Mouse (Mus musculus): ENCODE data around the gene Elovl7. TPM values are rescaled to one million over a fixed set of nuclear protein-coding genes. Genes with fewer than 3 reads are reported as not detected.

Elovl7 gene
- polyA plus RNA-seq, 1 experiment, result 11.9 TPM

GRCm38 (mm10) chr13:108195474-108195873 is 18.7 kb upstream of the Elovl7 start:
- Histone ChIP-seq H3K27ac (ENCODE audit: insufficient read depth, low read length) (no peak overlapping the region), H3K4me3 (ENCODE audit: insufficient read depth, low read length) (no peak overlapping the region), H3K4me1 (ENCODE audit: control insufficient read depth, insufficient read depth, low read length) (no peaks in the 10 kb centered on the region)
- TF ChIP-seq CTCF (IDR thresholded peaks at IDR 0.05; ENCODE audit: extremely low read depth, insufficient read depth, low read length) (no peak), POLR2A (IDR thresholded peaks at IDR 0.05; ENCODE audit: extremely low read depth, insufficient read depth, low read length) (no peak)

DNA sequence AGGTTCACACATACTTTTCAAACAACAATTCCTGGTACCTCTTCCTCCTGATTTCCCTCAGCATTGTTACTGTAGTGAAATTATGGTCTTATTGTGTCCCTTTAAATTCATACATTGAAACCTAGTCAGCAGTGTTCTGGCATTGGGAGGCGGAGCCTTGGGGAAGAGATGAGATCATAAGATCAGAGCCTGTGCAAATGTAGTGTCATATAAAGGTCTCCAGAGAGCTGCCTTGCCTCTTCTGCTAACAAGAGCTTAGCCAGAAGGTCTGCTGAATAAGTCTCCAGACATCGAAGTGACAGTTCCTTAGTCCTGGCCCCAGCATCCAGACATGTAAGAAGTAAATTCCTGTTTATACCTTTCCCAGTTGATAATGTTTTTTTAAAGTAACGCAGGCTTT is 9.3 kb upstream of the Elovl7 start:
- Histone ChIP-seq H3K4me3 (ENCODE audit: insufficient read depth, low read length) (no peak overlapping the region), H3K27ac (ENCODE audit: insufficient read depth, low read length) (no peak overlapping the region), H3K4me1 (ENCODE audit: control insufficient read depth, insufficient read depth, low read length) (no peaks in the 10 kb centered on the region)
- TF ChIP-seq POLR2A (IDR thresholded peaks at IDR 0.05; ENCODE audit: extremely low read depth, insufficient read depth, low read length) (no peak), CTCF (IDR thresholded peaks at IDR 0.05; ENCODE audit: extremely low read depth, insufficient read depth, low read length) (no peak)

DNA sequence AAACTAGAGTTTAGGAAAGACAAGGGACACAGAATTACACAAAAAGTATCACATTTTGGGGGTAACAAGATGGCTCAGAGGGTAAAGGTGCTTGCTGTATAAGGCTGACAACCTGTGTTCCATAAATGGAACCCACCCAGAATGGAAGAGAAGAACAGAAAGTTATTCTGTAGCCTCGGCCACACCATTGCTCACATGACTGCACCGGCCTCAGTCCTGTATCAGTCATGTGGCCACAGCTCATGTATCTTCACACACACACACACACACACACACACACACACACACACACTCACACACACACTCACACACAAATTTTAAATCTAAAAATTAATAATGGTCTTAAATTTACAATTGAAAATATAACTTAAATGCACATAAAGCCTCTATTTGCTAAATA is 6.8 kb upstream of the Elovl7 start:
- no peaks in the 10 kb centered on the region for H3K4me1 ChIP-seq (ENCODE audit: control insufficient read depth, insufficient read depth, low read length)
- H3K4me3 ChIP-seq (ENCODE audit: insufficient read depth, low read length), result no peak overlapping the region
- no peak overlapping the region for H3K27ac ChIP-seq (ENCODE audit: insufficient read depth, low read length)
- TF ChIP-seq POLR2A (IDR thresholded peaks at IDR 0.05; ENCODE audit: extremely low read depth, insufficient read depth, low read length) (no peak), CTCF (IDR thresholded peaks at IDR 0.05; ENCODE audit: extremely low read depth, insufficient read depth, low read length) (no peak)

DNA sequence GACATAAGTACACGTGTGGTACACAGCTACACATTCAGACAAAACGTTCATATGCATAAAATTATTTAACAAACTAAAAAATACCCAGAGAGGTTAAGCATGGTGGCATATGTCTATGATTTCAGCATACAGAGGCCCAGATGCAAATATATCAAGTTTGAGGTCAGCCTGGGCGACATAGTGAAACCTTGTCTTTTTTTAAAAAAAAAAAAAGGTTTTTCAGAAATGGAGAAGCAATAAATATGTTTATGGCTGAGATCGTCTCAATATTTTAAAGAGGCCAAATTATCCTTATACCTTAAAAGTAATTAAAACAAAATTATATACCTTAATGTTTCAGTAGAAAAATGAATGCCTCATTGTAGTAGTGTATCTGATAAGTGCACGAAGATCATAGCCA is 6.1 kb upstream of the Elovl7 start:
- TF ChIP-seq POLR2A (IDR thresholded peaks at IDR 0.05; ENCODE audit: extremely low read depth, insufficient read depth, low read length) (no peak), CTCF (IDR thresholded peaks at IDR 0.05; ENCODE audit: extremely low read depth, insufficient read depth, low read length) (no peak)
- no peaks in the 10 kb centered on the region for H3K4me1 ChIP-seq (ENCODE audit: control insufficient read depth, insufficient read depth, low read length)
- no peak overlapping the region for H3K27ac ChIP-seq (ENCODE audit: insufficient read depth, low read length)
- no peak overlapping the region for H3K4me3 ChIP-seq (ENCODE audit: insufficient read depth, low read length)

- no peak for TF ChIP-seq POLR2A (IDR thresholded peaks at IDR 0.05; ENCODE audit: extremely low read depth, insufficient read depth, low read length)
- TF ChIP-seq CTCF (IDR thresholded peaks at IDR 0.05; ENCODE audit: extremely low read depth, insufficient read depth, low read length), result no peak
- Histone ChIP-seq H3K4me1 (ENCODE audit: control insufficient read depth, insufficient read depth, low read length) (no peaks in the 10 kb centered on the region), H3K27ac (ENCODE audit: insufficient read depth, low read length) (no peak overlapping the region), H3K4me3 (ENCODE audit: insufficient read depth, low read length) (no peak overlapping the region)
Measured at GRCm38 (mm10) chr13:108210960-108211359, 3.2 kb upstream of the Elovl7 start.

- H3K4me3 ChIP-seq (ENCODE audit: insufficient read depth, low read length), result no peak overlapping the region
- H3K4me1 ChIP-seq (ENCODE audit: control insufficient read depth, insufficient read depth, low read length), result no peaks in the 10 kb centered on the region
- no peak for TF ChIP-seq CTCF (IDR thresholded peaks at IDR 0.05; ENCODE audit: extremely low read depth, insufficient read depth, low read length)
- no peak for TF ChIP-seq POLR2A (IDR thresholded peaks at IDR 0.05; ENCODE audit: extremely low read depth, insufficient read depth, low read length)
- H3K27ac ChIP-seq (ENCODE audit: insufficient read depth, low read length), result no peak overlapping the region
Measured at GRCm38 (mm10) chr13:108212397-108213018, 1.7 kb upstream of the Elovl7 start.

- H3K4me1 ChIP-seq (ENCODE audit: control insufficient read depth, insufficient read depth, low read length), result no peaks in the 10 kb centered on the region
- H3K27ac ChIP-seq (ENCODE audit: insufficient read depth, low read length), result peak overlapping the region; percentile 33
- peak overlapping the region; percentile 49 for H3K4me3 ChIP-seq (ENCODE audit: insufficient read depth, low read length)
- TF ChIP-seq CTCF (IDR thresholded peaks at IDR 0.05; ENCODE audit: extremely low read depth, insufficient read depth, low read length), result no peak
- no peak for TF ChIP-seq POLR2A (IDR thresholded peaks at IDR 0.05; ENCODE audit: extremely low read depth, insufficient read depth, low read length)
Measured at GRCm38 (mm10) chr13:108214485-108215107, 392 bp downstream of the Elovl7 start.

DNA sequence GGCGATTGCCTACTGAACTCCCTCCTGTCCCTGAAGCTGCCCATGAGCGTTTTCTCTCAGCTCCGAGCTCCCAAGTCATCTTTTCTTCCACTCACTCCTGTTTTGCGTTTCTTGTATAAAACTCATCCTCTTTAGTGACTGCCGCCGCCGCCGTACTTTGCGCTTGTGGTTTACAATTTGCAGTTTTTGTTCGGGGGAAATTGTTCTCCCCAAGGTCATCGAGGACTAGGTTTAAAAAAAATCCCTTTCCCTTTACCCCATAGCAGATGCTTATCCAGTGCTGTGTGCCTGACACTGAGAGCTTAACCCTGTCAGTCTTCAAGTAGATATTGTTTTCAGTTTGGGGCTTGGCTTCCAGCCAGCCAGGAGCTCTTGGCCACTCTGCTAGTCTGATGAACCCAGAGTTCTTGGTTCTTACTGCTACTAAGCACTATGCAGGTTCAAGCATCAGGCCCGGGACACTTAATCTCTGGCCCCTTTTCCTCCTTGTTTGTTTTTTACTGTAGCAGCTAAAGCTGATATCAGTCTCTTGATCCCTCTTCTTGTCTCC is 1.1 kb downstream of the Elovl7 start:
- Histone ChIP-seq H3K27ac (ENCODE audit: insufficient read depth, low read length) (peak overlapping the region; percentile 33), H3K4me3 (ENCODE audit: insufficient read depth, low read length) (peak overlapping the region; percentile 49), H3K4me1 (ENCODE audit: control insufficient read depth, insufficient read depth, low read length) (no peaks in the 10 kb centered on the region)
- TF ChIP-seq POLR2A (IDR thresholded peaks at IDR 0.05; ENCODE audit: extremely low read depth, insufficient read depth, low read length) (no peak), CTCF (IDR thresholded peaks at IDR 0.05; ENCODE audit: extremely low read depth, insufficient read depth, low read length) (no peak)

- TF ChIP-seq POLR2A (IDR thresholded peaks at IDR 0.05; ENCODE audit: extremely low read depth, insufficient read depth, low read length), result no peak
- no peak for TF ChIP-seq CTCF (IDR thresholded peaks at IDR 0.05; ENCODE audit: extremely low read depth, insufficient read depth, low read length)
Measured at GRCm38 (mm10) chr13:108219773-108220172, 5.6 kb downstream of the Elovl7 start.

GRCm38 (mm10) chr13:108229191-108229590 is 15.0 kb downstream of the Elovl7 start:
- no peaks in the 10 kb centered on the region for H3K4me1 ChIP-seq (ENCODE audit: control insufficient read depth, insufficient read depth, low read length)
- H3K27ac ChIP-seq (ENCODE audit: insufficient read depth, low read length), result no peak overlapping the region
- no peak for TF ChIP-seq CTCF (IDR thresholded peaks at IDR 0.05; ENCODE audit: extremely low read depth, insufficient read depth, low read length)
- no peak for TF ChIP-seq POLR2A (IDR thresholded peaks at IDR 0.05; ENCODE audit: extremely low read depth, insufficient read depth, low read length)
- H3K4me3 ChIP-seq (ENCODE audit: insufficient read depth, low read length), result no peak overlapping the region

More at GRCm38 (mm10) chr13:108219773-108220172, 5.6 kb downstream of the Elovl7 start:
- no peak overlapping the region for H3K27ac ChIP-seq (ENCODE audit: insufficient read depth, low read length)
- no peak overlapping the region for H3K4me3 ChIP-seq (ENCODE audit: insufficient read depth, low read length)
- H3K4me1 ChIP-seq (ENCODE audit: control insufficient read depth, insufficient read depth, low read length), result no peaks in the 10 kb centered on the region

Data from cortical plate, adult 2 months (tissue).